Mouse (Mus musculus): ENCODE results near the gene Ttll10.

GRCm38 (mm10) chr4:156014436-156014835 is 44.8 kb downstream of the Ttll10 start:
- TF ChIP-seq POLR2A (IDR thresholded peaks at IDR 0.05; ENCODE audit: insufficient read depth, low read depth, low read length) (no peak), CTCF (IDR thresholded peaks at IDR 0.05; ENCODE audit: insufficient read depth, low read depth, low read length) (no peak)

Measured in olfactory bulb, adult 2 months (tissue).